Mouse (Mus musculus): Measurements from ENCODE around the gene Pin4. TPM values are rescaled to one million over a fixed set of nuclear protein-coding genes. Genes with fewer than 3 reads are reported as not detected.

Pin4 gene
- polyA plus RNA-seq, 1 experiment = 59.6 TPM

- H3K36me3 ChIP-seq (ENCODE audit: control insufficient read depth, insufficient read depth) = no peaks in the 10 kb centered on the region
- TF ChIP-seq MYOD1 (IDR thresholded peaks at IDR 0.05; ENCODE audit: control insufficient read depth in 1 of 3, insufficient read length in 2 of 3, low read depth in 2 of 3) (no peak), USF1 (IDR thresholded peaks at IDR 0.05; ENCODE audit: low read depth) (no peak), SRF (IDR thresholded peaks at IDR 0.05; ENCODE audit: control insufficient read depth, insufficient read length, low read depth) (no peak)
These were observed 41.3 kb downstream of the Pin4 start for GRCm38 (mm10) chrX:102160528-102160927.

GRCm38 (mm10) chrX:102163096-102163495, 43.8 kb downstream of the Pin4 start:
- TF ChIP-seq CEBPB (IDR thresholded peaks at IDR 0.05; ENCODE audit: insufficient read depth, poor library complexity, severe bottlenecking) (no peak), TCF3 (IDR thresholded peaks at IDR 0.05; ENCODE audit: insufficient read length, low read depth) (no peak), REST (IDR thresholded peaks at IDR 0.05; ENCODE audit: insufficient read depth, insufficient read length) (no peak), POLR2A (IDR thresholded peaks at IDR 0.05; ENCODE audit: insufficient read length, low read depth) (no peak), TCF12 (IDR thresholded peaks at IDR 0.05; ENCODE audit: insufficient read depth, poor library complexity, severe bottlenecking) (no peak), MYOG (IDR thresholded peaks at IDR 0.05; ENCODE audit: control insufficient read depth in 1 of 3, insufficient read depth in 1 of 3, insufficient read length in 2 of 3, low read depth in 2 of 3) (no peak)
- Histone ChIP-seq H3K4me3 (no peak overlapping the region), H3K36me3 (ENCODE audit: control insufficient read depth, insufficient read depth) (no peaks in the 10 kb centered on the region), H3K79me2 (ENCODE audit: control insufficient read depth, insufficient read depth) (no peaks in the 10 kb centered on the region), H3K4me2 (ENCODE audit: low read depth) (no peak overlapping the region), H3ac (ENCODE audit: control insufficient read depth, insufficient read length) (no peak overlapping the region), H3K27me3 (ENCODE audit: control insufficient read depth, insufficient read depth, insufficient read length) (no peaks in the 10 kb centered on the region)

More at GRCm38 (mm10) chrX:102160528-102160927, 41.3 kb downstream of the Pin4 start:
- no peak overlapping the region for H3ac ChIP-seq (ENCODE audit: control insufficient read depth, insufficient read length)
- H3K27me3 ChIP-seq (ENCODE audit: control insufficient read depth, insufficient read depth, insufficient read length) = no peaks in the 10 kb centered on the region
- no peak overlapping the region for H3K4me3 ChIP-seq
- H3K79me2 ChIP-seq (ENCODE audit: control insufficient read depth, insufficient read depth) = peaks cover 3% of the 10 kb centered on the region
- no peak overlapping the region for H3K4me2 ChIP-seq (ENCODE audit: low read depth)

- TF ChIP-seq SRF (IDR thresholded peaks at IDR 0.05; ENCODE audit: control insufficient read depth, insufficient read length, low read depth) (no peak), E2F4 (IDR thresholded peaks at IDR 0.05; ENCODE audit: insufficient read depth) (no peak)
- Histone ChIP-seq H3K27me3 (ENCODE audit: control insufficient read depth, insufficient read depth, insufficient read length) (no peaks in the 10 kb centered on the region), H3K79me2 (ENCODE audit: control insufficient read depth, insufficient read depth) (no peaks in the 10 kb centered on the region)
These were observed 44.3 kb downstream of the Pin4 start for GRCm38 (mm10) chrX:102163529-102163928.

DNA sequence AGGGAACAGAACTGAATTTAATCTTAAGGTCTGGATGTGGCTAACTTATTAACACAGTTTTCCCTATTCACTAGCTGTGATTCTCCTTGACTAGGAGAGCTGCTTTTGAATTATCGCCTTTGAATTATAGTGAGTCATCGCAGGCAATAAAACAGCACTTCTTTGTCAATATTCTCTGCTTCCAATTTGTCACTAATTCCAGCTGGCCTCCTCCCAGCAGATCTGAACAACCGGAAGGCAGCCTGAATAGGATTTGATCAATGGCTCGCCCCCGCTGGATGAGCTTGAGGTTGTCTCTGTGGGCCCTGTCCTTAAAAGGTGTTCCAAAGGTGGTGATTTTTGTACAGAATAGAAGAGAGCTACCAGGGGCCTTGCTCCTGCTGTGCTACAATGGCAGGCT, 47.3 kb downstream of the Pin4 start:
- Histone ChIP-seq H3K4me3 (no peak overlapping the region), H3K36me3 (ENCODE audit: control insufficient read depth, insufficient read depth) (no peaks in the 10 kb centered on the region), H3ac (ENCODE audit: control insufficient read depth, insufficient read length) (no peak overlapping the region), H3K79me2 (ENCODE audit: control insufficient read depth, insufficient read depth) (no peaks in the 10 kb centered on the region), H3K27me3 (ENCODE audit: control insufficient read depth, insufficient read depth, insufficient read length) (no peaks in the 10 kb centered on the region), H3K4me2 (ENCODE audit: low read depth) (no peak overlapping the region)
- TF ChIP-seq MAX (IDR thresholded peaks at IDR 0.05; ENCODE audit: low read depth) (no peak), USF1 (IDR thresholded peaks at IDR 0.05; ENCODE audit: low read depth) (no peak), POLR2A (IDR thresholded peaks at IDR 0.05; ENCODE audit: insufficient read length, low read depth) (no peak), SRF (IDR thresholded peaks at IDR 0.05; ENCODE audit: control insufficient read depth, insufficient read length, low read depth) (no peak), TCF12 (IDR thresholded peaks at IDR 0.05; ENCODE audit: insufficient read depth, poor library complexity, severe bottlenecking) (no peak), REST (IDR thresholded peaks at IDR 0.05; ENCODE audit: insufficient read depth, insufficient read length) (no peak), TCF3 (IDR thresholded peaks at IDR 0.05; ENCODE audit: insufficient read length, low read depth) (no peak), POLR2AphosphoS2 (IDR thresholded peaks at IDR 0.05; ENCODE audit: insufficient read length, low read depth) (no peak), MYOG (IDR thresholded peaks at IDR 0.05; ENCODE audit: control insufficient read depth in 1 of 3, insufficient read depth in 1 of 3, insufficient read length in 2 of 3, low read depth in 2 of 3) (no peak), CEBPB (IDR thresholded peaks at IDR 0.05; ENCODE audit: insufficient read depth, poor library complexity, severe bottlenecking) (no peak), E2F4 (IDR thresholded peaks at IDR 0.05; ENCODE audit: insufficient read depth) (no peak), MYOD1 (IDR thresholded peaks at IDR 0.05; ENCODE audit: control insufficient read depth in 1 of 3, insufficient read length in 2 of 3, low read depth in 2 of 3) (no peak)

More at GRCm38 (mm10) chrX:102163529-102163928, 44.3 kb downstream of the Pin4 start:
- H3K36me3 ChIP-seq (ENCODE audit: control insufficient read depth, insufficient read depth) = no peaks in the 10 kb centered on the region
- no peak overlapping the region for H3K4me2 ChIP-seq (ENCODE audit: low read depth)
- no peak overlapping the region for H3ac ChIP-seq (ENCODE audit: control insufficient read depth, insufficient read length)
- H3K4me3 ChIP-seq = no peak overlapping the region

DNA sequence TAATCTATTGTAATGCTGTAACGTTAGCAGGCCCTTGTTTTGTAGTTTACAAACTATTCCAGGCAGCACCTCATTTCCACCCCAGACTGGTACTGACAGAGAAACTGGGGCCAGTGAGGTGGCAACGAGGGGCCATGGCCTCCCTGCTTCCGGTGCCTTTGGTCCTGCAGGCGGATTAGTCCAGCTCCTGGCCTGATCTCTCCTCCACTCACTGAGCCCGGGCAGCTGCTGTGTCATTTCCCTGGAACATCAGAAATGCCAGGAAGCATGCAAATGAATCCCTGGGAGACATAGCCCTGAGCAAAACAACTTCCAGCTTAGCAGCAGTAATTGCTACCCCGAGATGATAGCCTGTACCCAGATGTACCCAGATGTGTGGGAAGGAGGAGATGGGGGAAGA, 47.7 kb downstream of the Pin4 start:
- Histone ChIP-seq H3K4me2 (ENCODE audit: low read depth) (no peak overlapping the region), H3ac (ENCODE audit: control insufficient read depth, insufficient read length) (no peak overlapping the region), H3K79me2 (ENCODE audit: control insufficient read depth, insufficient read depth) (no peaks in the 10 kb centered on the region), H3K4me3 (no peak overlapping the region), H3K36me3 (ENCODE audit: control insufficient read depth, insufficient read depth) (no peaks in the 10 kb centered on the region), H3K27me3 (ENCODE audit: control insufficient read depth, insufficient read depth, insufficient read length) (no peaks in the 10 kb centered on the region)
- no peak for TF ChIP-seq REST (IDR thresholded peaks at IDR 0.05; ENCODE audit: insufficient read depth, insufficient read length)
- TF ChIP-seq TCF3 (IDR thresholded peaks at IDR 0.05; ENCODE audit: insufficient read length, low read depth) = no peak
- TF ChIP-seq USF1 (IDR thresholded peaks at IDR 0.05; ENCODE audit: low read depth) = no peak
- no peak for TF ChIP-seq CEBPB (IDR thresholded peaks at IDR 0.05; ENCODE audit: insufficient read depth, poor library complexity, severe bottlenecking)
- TF ChIP-seq MAX (IDR thresholded peaks at IDR 0.05; ENCODE audit: low read depth) = no peak
- TF ChIP-seq MYOG (IDR thresholded peaks at IDR 0.05; ENCODE audit: control insufficient read depth in 1 of 3, insufficient read depth in 1 of 3, insufficient read length in 2 of 3, low read depth in 2 of 3) = no peak
- TF ChIP-seq E2F4 (IDR thresholded peaks at IDR 0.05; ENCODE audit: insufficient read depth) = no peak
- no peak for TF ChIP-seq POLR2A (IDR thresholded peaks at IDR 0.05; ENCODE audit: insufficient read length, low read depth)
- TF ChIP-seq POLR2AphosphoS2 (IDR thresholded peaks at IDR 0.05; ENCODE audit: insufficient read length, low read depth) = no peak
- TF ChIP-seq MYOD1 (IDR thresholded peaks at IDR 0.05; ENCODE audit: control insufficient read depth in 1 of 3, insufficient read length in 2 of 3, low read depth in 2 of 3) = no peak
- no peak for TF ChIP-seq SRF (IDR thresholded peaks at IDR 0.05; ENCODE audit: control insufficient read depth, insufficient read length, low read depth)
- no peak for TF ChIP-seq TCF12 (IDR thresholded peaks at IDR 0.05; ENCODE audit: insufficient read depth, poor library complexity, severe bottlenecking)
